Mouse (Mus musculus) olfactory bulb, adult 2 months (tissue): ENCODE results near the gene Tpcn1.

Experiments used
- CTCF ChIP-seq: fragments of 200-500 bp; IDR thresholded peaks from 2 replicates; pipeline ENCODE4 v1.5.1; 2012; ENCODE audit warnings: low read depth, mild to moderate bottlenecking, low read length, moderate library complexity; ENCODE audit not compliant: insufficient read depth
- POLR2A ChIP-seq: fragments of 200-500 bp; IDR thresholded peaks from 2 replicates; pipeline ENCODE4 v1.6.1; 2012; ENCODE audit warnings: mild to moderate bottlenecking, low read depth, low read length, moderate library complexity; ENCODE audit not compliant: insufficient read depth

GRCm38 (mm10) chr5:120506490-120506889, 82.0 kb downstream of the Tpcn1 start:
- TF ChIP-seq CTCF, result no peak
- no peak for TF ChIP-seq POLR2A
